Mouse (Mus musculus): ENCODE results near the gene Serpina3n.
"Not testable (repeated sequence)": the region's sequence is repeated elsewhere in the genome, so short reads cannot be mapped to it uniquely, and the experiment has no call there.

Gene Serpina3n

DNA sequence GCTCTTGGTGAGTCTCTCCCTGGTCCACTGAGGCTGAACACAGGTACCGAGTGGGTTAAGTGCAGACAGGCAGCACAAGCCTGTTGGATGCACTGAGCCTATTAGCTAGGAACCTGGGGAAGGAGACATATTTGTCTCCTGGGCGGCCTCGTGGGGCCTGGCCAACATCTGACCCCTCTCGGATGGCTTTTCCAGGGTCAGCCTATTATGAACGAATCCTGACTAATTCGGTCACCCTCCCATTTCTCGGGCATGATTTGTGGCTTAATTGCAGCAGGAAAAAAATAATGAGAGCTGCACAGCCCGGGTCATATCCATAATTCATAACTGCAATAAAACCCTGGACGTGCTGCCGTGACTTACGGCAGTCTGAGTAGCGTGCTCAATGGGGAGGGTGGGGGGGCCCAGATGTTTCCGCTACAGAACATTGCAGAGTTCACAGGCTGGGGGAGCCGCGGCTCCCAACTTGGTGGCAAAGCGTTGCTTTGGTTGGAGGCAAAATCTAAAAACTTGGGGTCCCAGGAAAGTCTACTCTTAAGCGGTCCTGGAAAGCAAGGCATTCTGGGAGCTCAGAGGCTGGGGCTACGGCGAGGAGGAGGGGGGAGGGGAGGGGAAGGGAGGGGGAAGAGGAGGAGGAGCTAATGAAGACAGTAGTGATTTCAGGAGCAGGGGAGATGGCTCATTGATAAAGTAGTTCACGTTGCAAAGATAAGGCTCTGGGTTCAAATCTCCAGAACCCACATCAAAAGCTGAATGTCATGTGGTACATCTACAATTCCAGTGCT is 27.6 kb downstream of the Serpina3n start:
- peak; percentile 13 to 39 for DNase-seq

DNA sequence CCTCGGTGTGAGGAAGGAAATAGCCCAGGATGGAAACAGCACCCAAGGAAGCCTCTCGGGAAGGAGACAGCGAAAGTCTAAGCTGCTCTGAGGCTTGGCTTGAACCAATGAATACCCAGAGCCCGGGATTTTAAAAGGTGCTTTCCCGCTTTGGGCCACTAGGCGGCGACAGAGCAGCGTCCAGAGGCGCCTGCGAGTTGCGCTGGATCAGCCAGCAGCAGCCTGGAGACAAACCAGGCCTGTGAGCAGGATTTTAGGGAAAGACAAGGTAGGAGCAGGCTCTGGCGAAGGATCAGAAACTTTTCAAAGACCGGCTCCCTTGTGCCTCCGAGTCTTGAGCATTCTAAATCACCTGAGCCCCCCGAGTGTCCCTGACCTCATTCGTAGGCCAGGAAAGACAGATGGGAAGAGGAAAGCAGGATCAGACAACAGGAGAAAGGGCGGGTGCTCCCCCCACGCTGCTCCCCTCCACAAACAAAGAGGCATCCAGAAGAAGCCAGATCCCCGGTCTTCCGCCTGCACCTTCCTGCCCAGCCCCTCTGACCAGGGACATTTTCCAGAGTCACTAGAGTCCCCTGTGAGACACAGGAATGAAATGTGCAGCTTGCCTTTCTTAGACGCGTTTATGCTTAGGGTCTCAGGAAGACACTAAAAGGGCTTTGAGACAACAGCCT is 33.7 kb downstream of the Serpina3n start:
- peak; percentile 75 to 87 for DNase-seq

DNA sequence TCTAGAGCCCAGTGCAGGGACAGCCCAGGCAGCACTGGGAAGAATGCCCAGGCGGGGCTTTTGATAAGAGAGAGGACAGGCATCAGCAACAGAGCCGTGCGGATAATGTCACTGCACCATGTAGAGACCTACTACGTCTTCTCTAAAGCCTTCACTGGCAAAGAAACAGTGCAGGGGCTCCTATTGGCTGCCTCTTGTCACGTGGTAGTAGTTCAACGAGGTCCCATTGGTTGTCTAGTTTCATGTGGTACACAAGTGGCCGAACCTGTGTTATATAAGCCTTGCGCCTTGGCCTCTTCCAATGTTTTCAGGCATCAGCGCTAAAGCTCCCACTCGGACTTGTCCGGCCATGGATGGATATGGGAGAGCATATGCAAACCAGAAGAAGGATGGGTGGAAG is 37.2 kb downstream of the Serpina3n start:
- no peak for DNase-seq

DNA sequence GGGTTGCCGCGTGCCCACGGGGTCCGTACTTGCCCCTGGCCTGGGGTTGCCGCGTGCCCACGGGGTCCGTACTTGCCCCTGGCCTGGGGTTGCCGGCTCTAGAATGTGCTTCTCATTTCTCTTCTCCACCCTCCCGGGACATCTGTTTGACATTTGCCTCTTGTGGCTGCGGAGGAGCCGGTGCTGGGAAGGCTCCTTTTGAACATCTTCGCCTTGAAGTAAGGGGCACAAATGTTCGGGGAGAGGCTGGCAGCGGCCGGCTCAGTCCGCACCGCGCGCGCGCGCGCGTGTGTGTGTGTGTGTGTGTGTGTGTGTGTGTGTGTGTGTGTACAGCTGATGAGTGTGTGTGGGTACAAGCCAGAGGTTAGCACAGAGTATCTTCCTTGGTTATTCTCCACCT is 40.5 kb downstream of the Serpina3n start:
- DNase-seq = not testable (repeated sequence)

DNA sequence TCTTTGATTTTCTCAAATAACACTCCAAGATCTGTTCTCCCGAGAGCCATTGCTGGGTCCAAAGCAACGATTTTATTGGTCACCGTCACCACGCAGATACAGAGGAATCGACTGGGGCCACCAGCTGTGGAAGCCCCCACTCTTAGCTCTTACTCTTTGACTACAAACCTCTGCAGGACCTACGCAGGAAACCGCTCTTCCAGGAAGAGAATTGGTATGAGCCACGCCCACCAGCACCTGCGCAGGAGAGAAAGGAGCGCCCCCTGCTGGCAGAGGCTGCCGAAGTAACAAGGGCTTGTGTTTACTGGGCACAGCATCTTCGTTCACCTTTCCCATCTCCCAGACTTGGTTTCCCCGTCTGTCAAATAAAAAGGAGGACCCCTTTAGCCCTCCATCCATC is 41.6 kb downstream of the Serpina3n start:
- peak; percentile 58 to 75 for DNase-seq

DNA sequence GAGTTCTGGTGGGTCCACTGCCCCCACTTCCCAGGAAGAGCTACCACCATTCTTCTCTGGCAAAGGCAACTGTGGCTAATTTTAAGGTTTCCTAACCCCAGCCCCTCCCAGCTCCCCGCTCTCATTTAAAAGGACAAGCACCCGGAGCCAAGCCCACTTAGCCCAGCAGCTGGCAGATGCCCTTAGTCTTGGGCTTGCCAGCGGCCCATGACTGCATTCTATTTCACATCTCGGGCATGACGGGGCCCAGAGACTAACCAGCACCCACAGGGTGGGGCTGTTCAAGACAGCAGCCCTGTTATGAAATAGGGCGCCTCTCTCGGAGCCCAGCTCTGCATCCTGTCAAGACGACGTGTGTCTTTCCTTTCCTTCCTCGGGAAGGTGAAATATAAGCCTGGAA is 43.7 kb downstream of the Serpina3n start:
- no peak for DNase-seq

DNA sequence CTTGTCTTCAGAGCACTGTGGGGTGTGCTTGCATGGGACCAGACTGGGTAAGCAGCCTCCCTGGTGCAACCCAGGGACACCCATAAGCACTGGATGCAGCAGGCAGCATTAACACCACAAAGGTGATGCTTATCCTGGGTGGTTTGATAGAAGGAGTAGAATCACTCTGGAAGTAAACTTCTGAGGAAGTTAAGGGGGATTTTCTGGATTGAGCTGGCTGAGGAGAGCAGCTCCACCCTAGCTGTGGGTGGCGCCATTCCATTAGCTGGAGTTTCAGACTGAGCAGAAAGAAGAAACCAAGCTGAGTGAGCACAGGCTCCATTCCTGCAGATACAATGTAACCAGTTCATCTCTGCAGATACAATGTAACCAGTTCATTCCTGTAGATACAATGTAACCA is 46.5 kb downstream of the Serpina3n start:
- no peak for DNase-seq

DNA sequence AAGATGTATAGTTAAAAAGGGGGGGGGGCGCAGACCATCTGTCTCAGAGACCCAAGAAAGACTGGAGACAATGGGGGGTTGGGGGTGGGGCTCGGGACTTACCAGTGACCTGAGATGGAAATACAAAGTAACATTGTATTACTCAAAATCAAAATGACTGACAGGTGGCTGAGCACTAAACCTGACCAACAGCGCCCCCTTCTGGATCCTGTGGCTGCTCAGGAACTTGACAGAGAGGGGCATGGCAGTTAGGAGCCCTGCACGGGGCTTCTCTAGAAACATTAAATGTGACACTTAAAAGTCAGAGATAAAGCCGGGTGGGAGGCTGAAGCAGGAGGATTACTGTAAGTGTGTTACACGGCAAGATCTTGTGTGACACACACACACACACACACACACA is 52.8 kb downstream of the Serpina3n start:
- DNase-seq = no peak

DNA sequence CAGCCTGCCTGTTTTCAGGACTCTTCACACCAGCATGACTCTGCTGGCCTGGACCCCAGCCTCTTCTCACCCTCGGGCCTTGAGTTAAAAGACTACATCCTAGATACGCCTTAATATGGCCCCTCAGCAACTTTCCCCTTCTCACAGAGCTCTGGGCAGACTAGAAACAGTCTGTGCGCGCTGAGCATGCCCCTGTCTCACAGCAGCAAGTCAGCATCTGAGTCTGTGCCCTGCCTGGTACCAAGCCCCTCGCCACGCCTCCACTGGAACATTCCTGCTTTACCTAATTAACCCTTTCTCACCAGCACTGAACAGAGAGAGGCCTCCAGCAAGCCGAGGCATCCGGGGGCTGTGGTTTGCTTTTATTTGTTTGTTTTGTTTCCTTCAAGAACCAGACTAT is 54.8 kb downstream of the Serpina3n start:
- no peak for DNase-seq

Measured in kidney, postnatal 25 days (tissue).